Mouse (Mus musculus): ENCODE measurements around the gene Tusc2. TPM values are rescaled to one million over a fixed set of nuclear protein-coding genes. Genes with fewer than 3 reads are reported as not detected.

Tusc2 gene
- total and polyA plus RNA-seq, 2 experiments from 2014 or later: 37.0 to 51.2 TPM

- Histone ChIP-seq H3K36me3 (replicated peaks; ENCODE audit: control insufficient read depth, insufficient read depth, low read length) (0 out of 2 replicates have a peak, but pooled peaks cover 5% of the 10 kb centered on the region), H3K9me3 (replicated peaks; ENCODE audit: control insufficient read depth, low read length) (no peaks in the 10 kb centered on the region), H3K27me3 (ENCODE audit: control insufficient read depth, insufficient read depth, low read length) (no peaks in the 10 kb centered on the region), H3K27ac (ENCODE audit: low read depth) (peak overlapping the region; percentile 83), H3K4me2 (ENCODE audit: low read depth, low read length) (peak overlapping the region; percentile 50), H3K4me3 (ENCODE audit: low read depth, low read length) (peak overlapping the region; percentile 14; the same call in 1 of the 2 replicates), H3K9ac (replicated peaks; ENCODE audit: low read depth, low read length) (no peak overlapping the region), H3K4me1 (ENCODE audit: control insufficient read depth, insufficient read depth) (peaks cover 25% of the 10 kb centered on the region)
- WGBS: 42% methylated on average over 23 of the region's 23 CpGs
- no peak for TF ChIP-seq EP300 (IDR thresholded peaks at IDR 0.05; ENCODE audit: low read depth)
- no peak for TF ChIP-seq CTCF (IDR thresholded peaks at IDR 0.05; ENCODE audit: low read depth)
- DNase-seq (ENCODE audit: low spot score) (peak; percentile 56), ATAC-seq (ENCODE audit: insufficient read depth, low read depth) (peak; percentile 39; the same call in 1 of the 2 replicates)
Measured at GRCm38 (mm10) chr9:107605041-107605661, 42.1 kb downstream of the Tusc2 start.

GRCm38 (mm10) chr9:107606591-107606990, 43.5 kb downstream of the Tusc2 start:
- 24% methylated on average over 9 of the region's 9 CpGs for WGBS
- no peaks in the 10 kb centered on the region for H3K36me3 ChIP-seq (replicated peaks; ENCODE audit: control insufficient read depth, insufficient read depth, low read length)
- peak overlapping the region; percentile 83 for H3K27ac ChIP-seq (ENCODE audit: low read depth)
- H3K27me3 ChIP-seq (ENCODE audit: control insufficient read depth, insufficient read depth, low read length): no peaks in the 10 kb centered on the region
- H3K4me1 ChIP-seq (ENCODE audit: control insufficient read depth, insufficient read depth): peaks cover 40% of the 10 kb centered on the region
- ATAC-seq (ENCODE audit: insufficient read depth, low read depth) (peak; percentile 32; the same call in 1 of the 2 replicates), DNase-seq (ENCODE audit: low spot score) (no peak)
- peak overlapping the region; percentile 37 for H3K4me3 ChIP-seq (ENCODE audit: low read depth, low read length)
- peak overlapping the region; percentile 62 for H3K4me2 ChIP-seq (ENCODE audit: low read depth, low read length)
- H3K9ac ChIP-seq (replicated peaks; ENCODE audit: low read depth, low read length): peak overlapping the region; percentile 60
- TF ChIP-seq CTCF (IDR thresholded peaks at IDR 0.05; ENCODE audit: low read depth) (no peak), EP300 (IDR thresholded peaks at IDR 0.05; ENCODE audit: low read depth) (no peak)
- no peaks in the 10 kb centered on the region for H3K9me3 ChIP-seq (replicated peaks; ENCODE audit: control insufficient read depth, low read length)

- H3K4me3 ChIP-seq (ENCODE audit: low read depth, low read length): peak overlapping the region; percentile 37
- H3K36me3 ChIP-seq (replicated peaks; ENCODE audit: control insufficient read depth, insufficient read depth, low read length): no peaks in the 10 kb centered on the region
- H3K9ac ChIP-seq (replicated peaks; ENCODE audit: low read depth, low read length): peak overlapping the region; percentile 60
- 72% methylated on average over 2 of the region's 2 CpGs for WGBS
- H3K4me2 ChIP-seq (ENCODE audit: low read depth, low read length): peak overlapping the region; percentile 62
- DNase-seq (ENCODE audit: low spot score): no peak
- H3K27ac ChIP-seq (ENCODE audit: low read depth): peak overlapping the region; percentile 83
- no peak for ATAC-seq (ENCODE audit: insufficient read depth, low read depth)
- no peaks in the 10 kb centered on the region for H3K27me3 ChIP-seq (ENCODE audit: control insufficient read depth, insufficient read depth, low read length)
- TF ChIP-seq CTCF (IDR thresholded peaks at IDR 0.05; ENCODE audit: low read depth) (no peak), EP300 (IDR thresholded peaks at IDR 0.05; ENCODE audit: low read depth) (no peak)
- peaks cover 44% of the 10 kb centered on the region for H3K4me1 ChIP-seq (ENCODE audit: control insufficient read depth, insufficient read depth)
- H3K9me3 ChIP-seq (replicated peaks; ENCODE audit: control insufficient read depth, low read length): no peaks in the 10 kb centered on the region
Measured at GRCm38 (mm10) chr9:107607036-107607435, 44.0 kb downstream of the Tusc2 start.

- 35% methylated on average over 9 of the region's 9 CpGs for WGBS
- no peak for ATAC-seq (ENCODE audit: insufficient read depth, low read depth)
- Histone ChIP-seq H3K27ac (ENCODE audit: low read depth) (peak overlapping the region; percentile 83), H3K4me2 (ENCODE audit: low read depth, low read length) (peak overlapping the region; percentile 62), H3K36me3 (replicated peaks; ENCODE audit: control insufficient read depth, insufficient read depth, low read length) (no peaks in the 10 kb centered on the region), H3K4me3 (ENCODE audit: low read depth, low read length) (peak overlapping the region; percentile 13; the same call in 1 of the 2 replicates), H3K9ac (replicated peaks; ENCODE audit: low read depth, low read length) (peak overlapping the region; percentile 28; the same call in 1 of the 2 replicates), H3K4me1 (ENCODE audit: control insufficient read depth, insufficient read depth) (peaks cover 49% of the 10 kb centered on the region), H3K9me3 (replicated peaks; ENCODE audit: control insufficient read depth, low read length) (no peaks in the 10 kb centered on the region), H3K27me3 (ENCODE audit: control insufficient read depth, insufficient read depth, low read length) (no peaks in the 10 kb centered on the region)
- TF ChIP-seq CTCF (IDR thresholded peaks at IDR 0.05; ENCODE audit: low read depth): no peak
- no peak for TF ChIP-seq EP300 (IDR thresholded peaks at IDR 0.05; ENCODE audit: low read depth)
- DNase-seq (ENCODE audit: low spot score): no peak
Measured at GRCm38 (mm10) chr9:107607653-107608245, 44.7 kb downstream of the Tusc2 start.

- peak within 1 kb of the TSS; percentile 83 for H3K27ac ChIP-seq (ENCODE audit: low read depth)
- TF ChIP-seq CTCF (IDR thresholded peaks at IDR 0.05; ENCODE audit: low read depth) (no peak), EP300 (IDR thresholded peaks at IDR 0.05; ENCODE audit: low read depth) (no peak)
- H3K9me3 ChIP-seq (replicated peaks; ENCODE audit: control insufficient read depth, low read length): no peaks in the 10 kb centered on the region
- peaks cover 49% of the 10 kb centered on the region for H3K4me1 ChIP-seq (ENCODE audit: control insufficient read depth, insufficient read depth)
- peak; percentile 47 for DNase-seq (ENCODE audit: low spot score)
- no peaks in the 10 kb centered on the region for H3K27me3 ChIP-seq (ENCODE audit: control insufficient read depth, insufficient read depth, low read length)
- 46% methylated on average over 12 of the region's 12 CpGs for WGBS
- H3K36me3 ChIP-seq (replicated peaks; ENCODE audit: control insufficient read depth, insufficient read depth, low read length): peaks cover 4% of the 10 kb centered on the region
- H3K4me2 ChIP-seq (ENCODE audit: low read depth, low read length): peak within 1 kb of the TSS; percentile 62
- no peak within 1 kb of the TSS for H3K4me3 ChIP-seq (ENCODE audit: low read depth, low read length)
- 0 out of 2 replicates have a peak within 1 kb of the TSS, but pooled peaks have one; percentile 28 for H3K9ac ChIP-seq (replicated peaks; ENCODE audit: low read depth, low read length)
- ATAC-seq (ENCODE audit: insufficient read depth, low read depth): peak; percentile 9; the same call in 1 of the 2 replicates
Measured at GRCm38 (mm10) chr9:107608741-107609432, 45.8 kb downstream of the Tusc2 start, which contains the start of gene Sema3b. Gene Sema3b, minus strand, starts transcription at chr9:107609229.
